Mouse (Mus musculus): Measurements from ENCODE around the gene Nsf.
"Not testable (repeated sequence)": the region's sequence is repeated elsewhere in the genome, so short reads cannot be mapped to it uniquely, and the experiment has no call there.

Nsf gene

GRCm38 (mm10) chr11:103953896-103954292 lies at the start of gene Nsf:
TSS of gene Nsf (minus strand) at chr11:103954056.
- DNase-seq (ENCODE audit: low spot score in 2 of 2), result peak; percentile 61 to 82

GRCm38 (mm10) chr11:104003397-104003796 lies 49.5 kb upstream of the Nsf start:
- DNase-seq (ENCODE audit: low spot score in 2 of 2), result no peak

GRCm38 (mm10) chr11:104002191-104002590 lies 48.3 kb upstream of the Nsf start:
- DNase-seq (ENCODE audit: low spot score in 2 of 2), result no peak

GRCm38 (mm10) chr11:104001395-104001955 lies 47.6 kb upstream of the Nsf start:
- no peak for DNase-seq (ENCODE audit: low spot score in 2 of 2)

GRCm38 (mm10) chr11:104000667-104001394 lies 47.0 kb upstream of the Nsf start:
- no peak for DNase-seq (ENCODE audit: low spot score in 2 of 2)

- no peak for DNase-seq (ENCODE audit: low spot score in 2 of 2)
These were observed 44.9 kb upstream of the Nsf start for GRCm38 (mm10) chr11:103998737-103999136.

GRCm38 (mm10) chr11:103997385-103997784 lies 43.5 kb upstream of the Nsf start:
- peak; percentile 56 to 73 for DNase-seq (ENCODE audit: low spot score in 2 of 2)

GRCm38 (mm10) chr11:103992638-103993037 lies 38.8 kb upstream of the Nsf start:
- DNase-seq (ENCODE audit: low spot score in 2 of 2), result no peak

- DNase-seq (ENCODE audit: low spot score in 2 of 2), result not testable (repeated sequence)
These were observed 36.2 kb upstream of the Nsf start for GRCm38 (mm10) chr11:103990049-103990557.

GRCm38 (mm10) chr11:103987423-103987822 lies 33.6 kb upstream of the Nsf start:
- DNase-seq (ENCODE audit: low spot score in 2 of 2), result peak; percentile 42 to 76

GRCm38 (mm10) chr11:103984067-103984466 lies 30.2 kb upstream of the Nsf start:
- DNase-seq (ENCODE audit: low spot score in 2 of 2), result no peak

- no peak for DNase-seq (ENCODE audit: low spot score in 2 of 2)
These were observed 28.0 kb upstream of the Nsf start for GRCm38 (mm10) chr11:103981826-103982225.

GRCm38 (mm10) chr11:103979381-103979780 lies 25.5 kb upstream of the Nsf start:
- DNase-seq (ENCODE audit: low spot score in 2 of 2), result no peak

GRCm38 (mm10) chr11:103970876-103971275 lies 17.0 kb upstream of the Nsf start:
- DNase-seq (ENCODE audit: low spot score in 2 of 2), result no peak

- DNase-seq (ENCODE audit: low spot score in 2 of 2), result no peak
These were observed 15.4 kb upstream of the Nsf start for GRCm38 (mm10) chr11:103969278-103969677.

- DNase-seq (ENCODE audit: low spot score in 2 of 2), result peak; percentile 32 to 43
These were observed 13.4 kb upstream of the Nsf start for GRCm38 (mm10) chr11:103967106-103967735.

- DNase-seq (ENCODE audit: low spot score in 2 of 2), result no peak
These were observed 3.0 kb upstream of the Nsf start for GRCm38 (mm10) chr11:103956866-103957265.

GRCm38 (mm10) chr11:103953032-103953895 lies 592 bp downstream of the Nsf start:
- DNase-seq (ENCODE audit: low spot score in 2 of 2), result no peak

GRCm38 (mm10) chr11:103952635-103953031 lies 1.2 kb downstream of the Nsf start:
- DNase-seq (ENCODE audit: low spot score in 2 of 2), result no peak

GRCm38 (mm10) chr11:103951106-103951505 lies 2.8 kb downstream of the Nsf start:
- no peak for DNase-seq (ENCODE audit: low spot score in 2 of 2)

GRCm38 (mm10) chr11:103948952-103949351 lies 4.9 kb downstream of the Nsf start:
- DNase-seq (ENCODE audit: low spot score in 2 of 2), result no peak

- DNase-seq (ENCODE audit: low spot score in 2 of 2), result no peak
These were observed 11.1 kb downstream of the Nsf start for GRCm38 (mm10) chr11:103942740-103943139.

All from frontal cortex, postnatal 10 days (tissue).